In genomic region chr8:71507589-71508104, GRCm38 (mm10) we compare ENCODE assay signal across 8 mouse cellular contexts. TPM values are rescaled to one million over a fixed set of nuclear protein-coding genes. Genes with fewer than 3 reads are reported as not detected.
A peak's percentile ranks its signal among the peaks of the same experiment; 100 is the strongest.
DNase-seq lines count a peak whose midpoint lies in the region; ATAC-seq and TF ChIP-seq lines count a peak whose summit lies in the region.

No protein-coding gene starts in this region.

- peak; percentile 94 for ATAC-seq in frontal cortex, adult (ENCODE audit: low TSS enrichment)

- peak overlapping the region; percentile 57 for H3K4me3 ChIP-seq in layer of hippocampus, adult 2 months
- H3K4me3 ChIP-seq in lung, adult 2 months (replicated peaks; ENCODE audit: extremely low read depth, low read depth, low read length): peak overlapping the region; percentile 46

- TF ChIP-seq CTCF in layer of hippocampus, adult 2 months (conservative IDR thresholded peaks at IDR 0.05): no peak
- no peak for TF ChIP-seq CTCF in lung, adult 2 months (IDR thresholded peaks at IDR 0.05; ENCODE audit: insufficient read depth, low read length)

- peak; percentile 94 for DNase-seq in WW6 (ENCODE audit: low read depth, low spot score)
- peak; percentile 85 for DNase-seq in cerebellum, adult 9-10 months
- peak; percentile 74 to 76 for DNase-seq in heart, postnatal 36 days
- DNase-seq in layer of hippocampus, adult 2 months (ENCODE audit: low spot score in 2 of 2): peak; percentile 80 to 81
- DNase-seq in lung, adult 2 months: peak; percentile 31
- DNase-seq in retina, adult 2 months (ENCODE audit: low read depth, low spot score): peak; percentile 45
- DNase-seq in yolk sac, embryonic 10.5 days (ENCODE audit: low spot score): peak; percentile 76

- TF ChIP-seq POLR2A in lung, adult 2 months (IDR thresholded peaks at IDR 0.05; ENCODE audit: borderline replicate concordance, extremely low read depth, low read depth, low read length): no peak

- H3K4me1 ChIP-seq in lung, adult 2 months (ENCODE audit: control insufficient read depth, insufficient read depth, low read length): peaks cover 5% of the 10 kb centered on the region

- H3K27ac ChIP-seq in layer of hippocampus, adult 2 months: peak overlapping the region; percentile 80

- intact Hi-C loops in heart, postnatal 36 days (cut with DNase I): no loop called here

- WGBS in lung, adult 2 months: 1% methylated on average over 61 of the region's 61 CpGs

RNA-seq across cellular contexts. Expression of gene Plvap, which starts 3.9 kb away (rescaled TPM):
- total RNA-seq in heart, postnatal 36 days (2021): 10 to 100 TPM; 24.5 to 26.0 TPM
- total RNA-seq in layer of hippocampus, adult 2 months (2021): 1 to 10 TPM; 7.3 to 7.7 TPM
- polyA plus RNA-seq in lung, adult 2 months (2012; rRNA removed): 1,109 and 1,564 TPM in 2 replicates

RNA-seq across cellular contexts. Expression of gene Ccdc194, which starts 17.9 kb away (rescaled TPM):
- total RNA-seq in heart, postnatal 36 days (2021): not detected
- total RNA-seq in layer of hippocampus, adult 2 months (2021): not detected
- polyA plus RNA-seq in lung, adult 2 months (2012; rRNA removed): 0.42 and 0.49 TPM in 2 replicates

RNA-seq across cellular contexts. Expression of gene Gtpbp3, which starts 19.7 kb away (rescaled TPM):
- 10 to 100 TPM; 15.8 to 20.2 TPM for total RNA-seq in heart, postnatal 36 days (2021)
- total RNA-seq in layer of hippocampus, adult 2 months (2021): 10 to 100 TPM; 28.7 to 32.1 TPM
- polyA plus RNA-seq in lung, adult 2 months (2012; rRNA removed): 26.0 and 30.4 TPM in 2 replicates

RNA-seq across cellular contexts. Expression of gene Ano8, which starts 21.9 kb away (rescaled TPM):
- total RNA-seq in heart, postnatal 36 days (2021): 10 to 100 TPM; 18.1 to 18.6 TPM
- 10 to 100 TPM; 52.9 to 55.3 TPM for total RNA-seq in layer of hippocampus, adult 2 months (2021)
- polyA plus RNA-seq in lung, adult 2 months (2012; rRNA removed): 25.5 and 30.6 TPM in 2 replicates

RNA-seq across cellular contexts. Expression of gene Bst2, which starts 29.6 kb away (rescaled TPM):
- total RNA-seq in heart, postnatal 36 days (2021): 10 to 100 TPM; 17.1 to 32.9 TPM
- 1 to 10 TPM; 3.4 to 5.0 TPM for total RNA-seq in layer of hippocampus, adult 2 months (2021)
- polyA plus RNA-seq in lung, adult 2 months (2012; rRNA removed): 437 and 505 TPM in 2 replicates

Comparison
In these comparisons a context has a peak if more than half of its experiments do, and no peak if none do; other contexts are left out.
1. Peak in every context shown above with its lines: DNase-seq, ATAC-seq, H3K4me3 ChIP-seq and H3K27ac ChIP-seq.
2. DNase-seq: peak in every context shown above with its lines; median percentile 94 in WW6; 85 in cerebellum, adult 9-10 months; 80 in layer of hippocampus, adult 2 months; 76 in yolk sac, embryonic 10.5 days; 75 in heart, postnatal 36 days; 45 in retina, adult 2 months; 31 in lung, adult 2 months.